28 mouse cellular contexts compared by ENCODE assay signal in the genomic region with DNA sequence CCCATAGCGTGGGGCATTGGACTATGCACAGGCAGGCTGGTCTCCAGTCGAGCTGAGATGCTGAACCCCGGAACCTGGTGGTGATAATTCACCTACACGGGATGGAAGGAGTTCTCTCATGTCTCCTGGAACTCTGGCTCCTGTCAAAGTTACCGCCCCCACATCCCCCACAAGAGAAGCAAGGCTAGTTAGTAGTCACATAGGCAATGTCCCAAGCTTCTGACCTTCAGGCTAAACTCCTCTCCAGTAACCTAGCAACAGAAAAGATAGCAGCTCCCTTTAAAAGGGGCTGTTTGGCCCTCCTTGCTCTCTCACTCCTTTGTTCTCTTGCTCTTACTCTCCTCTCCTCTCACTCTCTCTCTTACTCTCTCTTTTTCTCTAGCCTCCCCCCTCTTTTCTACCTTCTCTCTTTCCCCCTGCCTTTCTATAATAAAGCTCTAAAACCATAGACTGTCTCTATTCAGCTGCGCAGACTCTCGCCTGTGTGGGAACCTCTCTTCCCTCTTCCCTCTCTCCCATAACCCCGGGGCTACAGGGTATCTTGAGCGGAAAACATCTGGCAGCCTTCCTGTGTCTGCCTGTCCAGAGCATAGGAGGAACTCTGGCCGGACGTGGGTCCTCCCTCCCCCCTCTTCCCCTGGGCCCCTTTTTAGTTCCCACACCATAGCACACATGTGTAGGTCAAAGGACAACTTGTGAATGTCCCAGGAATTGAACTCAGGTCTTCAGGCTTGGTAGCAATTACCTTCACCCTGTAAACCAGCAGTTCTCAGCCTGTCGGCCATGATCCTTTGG. TPM values are rescaled to one million over a fixed set of nuclear protein-coding genes. Genes with fewer than 3 reads are reported as not detected.
A peak's percentile ranks its signal among the peaks of the same experiment; 100 is the strongest.
DNase-seq lines count a peak whose midpoint lies in the region; ATAC-seq and TF ChIP-seq lines count a peak whose summit lies in the region.
"Had no signal": no experiment of that assay in that cellular context is flagged by ENCODE, and none has a peak within 500 bp of the region (broad histone marks: within the 10 kb centered on the region; RNA-seq: fewer than 3 reads in every experiment).

No protein-coding gene starts in this region.

- no peak overlapping the region for H3K9ac ChIP-seq in forebrain, embryonic 15.5 days (replicated peaks)
- 0 out of 2 replicates have a peak overlapping the region, but pooled peaks have one; percentile 15 for H3K9ac ChIP-seq in hindbrain, embryonic 12.5 days
- no peak overlapping the region for H3K9ac ChIP-seq in hindbrain, embryonic 16.5 days (ENCODE audit: low read depth, low read length)
- H3K9ac ChIP-seq in lung, embryonic 14.5 days, result no peak overlapping the region
- H3K9ac ChIP-seq: embryonic facial prominence, embryonic 12.5 days; hindbrain, embryonic 15.5 days; limb, embryonic 13.5 days; liver, embryonic 15.5 days; midbrain, embryonic 13.5 days; neural tube, embryonic 13.5 days had no signal

- peaks cover 15% of the 10 kb centered on the region for H3K4me1 ChIP-seq in forebrain, embryonic 10.5 days
- peaks cover 7% of the 10 kb centered on the region for H3K4me1 ChIP-seq in forebrain, embryonic 15.5 days
- peaks cover 6% of the 10 kb centered on the region; the same call in 1 of the 2 replicates for H3K4me1 ChIP-seq in hindbrain, embryonic 12.5 days
- H3K4me1 ChIP-seq in hindbrain, embryonic 16.5 days (ENCODE audit: control insufficient read depth, insufficient read depth, low read depth, low read length), result no peaks in the 10 kb centered on the region
- H3K4me1 ChIP-seq in lung, embryonic 14.5 days (ENCODE audit: insufficient read depth), result no peaks in the 10 kb centered on the region
- H3K4me1 ChIP-seq: embryonic facial prominence, embryonic 12.5 days; hindbrain, embryonic 15.5 days; neural tube, embryonic 13.5 days had no signal

- H3K9me3 ChIP-seq in forebrain, embryonic 10.5 days, result no peaks in the 10 kb centered on the region
- no peaks in the 10 kb centered on the region for H3K9me3 ChIP-seq in forebrain, embryonic 15.5 days
- H3K9me3 ChIP-seq in hindbrain, embryonic 12.5 days (replicated peaks), result no peaks in the 10 kb centered on the region
- no peaks in the 10 kb centered on the region for H3K9me3 ChIP-seq in hindbrain, embryonic 16.5 days (ENCODE audit: control insufficient read depth, low read length)
- no peaks in the 10 kb centered on the region for H3K9me3 ChIP-seq in lung, embryonic 14.5 days (ENCODE audit: low read depth, low read length)
- H3K9me3 ChIP-seq: embryonic facial prominence, embryonic 12.5 days; G1E; hindbrain, embryonic 15.5 days; limb, embryonic 13.5 days; liver, embryonic 15.5 days; midbrain, embryonic 13.5 days; neural tube, embryonic 13.5 days had no signal

- H3K27ac ChIP-seq in forebrain, embryonic 10.5 days, result 0 out of 2 replicates have a peak overlapping the region, but pooled peaks have one; percentile 30
- H3K27ac ChIP-seq in forebrain, embryonic 15.5 days (replicated peaks), result no peak overlapping the region
- H3K27ac ChIP-seq in hindbrain, embryonic 12.5 days, result no peak overlapping the region
- no peak overlapping the region for H3K27ac ChIP-seq in hindbrain, embryonic 16.5 days (ENCODE audit: low read depth, low read length)
- H3K27ac ChIP-seq in lung, embryonic 14.5 days (ENCODE audit: low read depth), result no peak overlapping the region
- H3K27ac ChIP-seq: embryonic facial prominence, embryonic 12.5 days; hindbrain, embryonic 15.5 days; limb, embryonic 13.5 days; liver, embryonic 15.5 days; midbrain, embryonic 13.5 days; neural tube, embryonic 13.5 days had no signal

- no peak for ATAC-seq in forebrain, embryonic 15.5 days (replicated peaks)
- no peak for ATAC-seq in hindbrain, embryonic 12.5 days (ENCODE audit: low FRiP score)
- no peak for ATAC-seq in hindbrain, embryonic 16.5 days
- no peak for ATAC-seq in lung, embryonic 14.5 days (ENCODE audit: insufficient read depth)
- ATAC-seq: activated CD4-positive, CD25-positive, alpha-beta regulatory T cell, adult 4 months; forebrain, embryonic 14.5 days; lung, postnatal 0 days; midbrain, embryonic 13.5 days had no signal

- WGBS in forebrain, embryonic 10.5 days, result 67% methylated on average over 12 of the region's 12 CpGs
- 67% methylated on average over 12 of the region's 12 CpGs for WGBS in forebrain, embryonic 15.5 days
- whole genome bisulfite sequencing in hindbrain, embryonic 12.5 days, result 60% methylated on average over 12 of the region's 12 CpGs
- WGBS in hindbrain, embryonic 16.5 days, result 56% methylated on average over 12 of the region's 12 CpGs
- 33% methylated on average over 12 of the region's 12 CpGs for WGBS in lung, embryonic 14.5 days

- no peaks in the 10 kb centered on the region for H3K36me3 ChIP-seq in forebrain, embryonic 10.5 days (replicated peaks)
- H3K36me3 ChIP-seq in forebrain, embryonic 15.5 days, result no peaks in the 10 kb centered on the region
- no peaks in the 10 kb centered on the region for H3K36me3 ChIP-seq in hindbrain, embryonic 12.5 days
- no peaks in the 10 kb centered on the region for H3K36me3 ChIP-seq in hindbrain, embryonic 16.5 days (ENCODE audit: control insufficient read depth, insufficient read depth, low read length)
- no peaks in the 10 kb centered on the region for H3K36me3 ChIP-seq in lung, embryonic 14.5 days (ENCODE audit: insufficient read depth)
- H3K36me3 ChIP-seq: embryonic facial prominence, embryonic 12.5 days; G1E; hindbrain, embryonic 15.5 days; limb, embryonic 13.5 days; liver, embryonic 15.5 days; midbrain, embryonic 13.5 days; neural tube, embryonic 13.5 days had no signal

- no peak overlapping the region for H3K4me3 ChIP-seq in forebrain, embryonic 10.5 days
- no peak overlapping the region for H3K4me3 ChIP-seq in forebrain, embryonic 15.5 days
- H3K4me3 ChIP-seq in hindbrain, embryonic 12.5 days, result no peak overlapping the region
- no peak overlapping the region for H3K4me3 ChIP-seq in hindbrain, embryonic 16.5 days (ENCODE audit: low read length)
- H3K4me3 ChIP-seq in lung, embryonic 14.5 days (ENCODE audit: low read depth, low read length), result no peak overlapping the region
- H3K4me3 ChIP-seq: embryonic facial prominence, embryonic 12.5 days; erythroblast, embryonic 14.5 days; hindbrain, embryonic 15.5 days; limb, embryonic 13.5 days; liver, embryonic 15.5 days; midbrain, embryonic 13.5 days; neural tube, embryonic 13.5 days had no signal

- no peak for TF ChIP-seq CTCF in lung, embryonic 14.5 days (IDR thresholded peaks at IDR 0.05; ENCODE audit: low read depth)

- H3K27me3 ChIP-seq in forebrain, embryonic 10.5 days (ENCODE audit: poor library complexity, severe bottlenecking), result 0 out of 2 replicates have a peak, but pooled peaks cover under 1% of the 10 kb centered on the region
- H3K27me3 ChIP-seq in forebrain, embryonic 15.5 days, result no peaks in the 10 kb centered on the region
- 0 out of 2 replicates have a peak, but pooled peaks cover 5% of the 10 kb centered on the region for H3K27me3 ChIP-seq in hindbrain, embryonic 12.5 days
- peaks cover under 1% of the 10 kb centered on the region for H3K27me3 ChIP-seq in hindbrain, embryonic 16.5 days (replicated peaks; ENCODE audit: control insufficient read depth, insufficient read depth, low read length)
- H3K27me3 ChIP-seq in lung, embryonic 14.5 days (ENCODE audit: insufficient read depth, low read length), result no peaks in the 10 kb centered on the region
- H3K27me3 ChIP-seq: limb, embryonic 13.5 days; liver, embryonic 15.5 days had no signal

- DNase-seq in forebrain, embryonic 10.5 days (ENCODE audit: extremely low spot score, low spot score), result no peak
- DNase-seq in lung, embryonic 14.5 days, result peak; percentile 39
- no peak for DNase-seq in lung, postnatal 36 days
- peak; percentile 51 for DNase-seq in heart, postnatal 4 days
- DNase-seq in left cerebral cortex, adult 11 months (ENCODE audit: low spot score), result no peak
- DNase-seq: adrenal gland, postnatal 25 days; cerebellum, adult 11-12 months; cerebellum, postnatal 14 days; kidney, adult 2 months; right cerebral cortex, adult 18-20 months; thymus, postnatal 14 days had no signal

- no peak overlapping the region for H3K4me2 ChIP-seq in forebrain, embryonic 15.5 days (replicated peaks)
- H3K4me2 ChIP-seq in hindbrain, embryonic 12.5 days (replicated peaks), result no peak overlapping the region
- no peak overlapping the region for H3K4me2 ChIP-seq in hindbrain, embryonic 16.5 days (ENCODE audit: low read length)
- no peak overlapping the region for H3K4me2 ChIP-seq in lung, embryonic 14.5 days
- H3K4me2 ChIP-seq: embryonic facial prominence, embryonic 12.5 days; hindbrain, embryonic 15.5 days; limb, embryonic 13.5 days; liver, embryonic 15.5 days; midbrain, embryonic 13.5 days; neural tube, embryonic 13.5 days had no signal

RNA-seq across cellular contexts. Expression of a gene that starts 3.5 kb away (rescaled TPM):
- 3.5 and 4.0 TPM in 2 replicates for polyA plus RNA-seq in forebrain, embryonic 10.5 days (2016; fragmentation: Nextera tagmentation; extraction: Ambion mirVana)
- 1.3 and 1.4 TPM in 2 replicates for polyA plus RNA-seq in forebrain, embryonic 15.5 days (2015; fragmentation: Nextera tagmentation; extraction: Ambion mirVana)
- polyA plus RNA-seq in hindbrain, embryonic 12.5 days (2016; fragmentation: Nextera tagmentation; extraction: Ambion mirVana), result 3.7 and 4.5 TPM in 2 replicates
- polyA plus RNA-seq in hindbrain, embryonic 16.5 days (2015; fragmentation: Nextera tagmentation; extraction: Ambion mirVana), result 1.7 and 2.1 TPM in 2 replicates
- polyA plus RNA-seq in lung, embryonic 14.5 days (2014; fragmentation: Nextera tagmentation; extraction: Ambion mirVana), result 8.9 and 9.8 TPM in 2 replicates
- 10 to 100 TPM; 16.4 to 17.5 TPM for total RNA-seq in heart, postnatal 4 days (2021)

RNA-seq across cellular contexts. Expression of a gene that starts 23.0 kb away (rescaled TPM):
- polyA plus RNA-seq in forebrain, embryonic 10.5 days (2016; fragmentation: Nextera tagmentation; extraction: Ambion mirVana), result 0.62 and 1.1 TPM in 2 replicates
- polyA plus RNA-seq in forebrain, embryonic 15.5 days (2015; fragmentation: Nextera tagmentation; extraction: Ambion mirVana), result 2.0 and 2.4 TPM in 2 replicates
- polyA plus RNA-seq in hindbrain, embryonic 12.5 days (2016; fragmentation: Nextera tagmentation; extraction: Ambion mirVana), result 0.34 and 0.43 TPM in 2 replicates
- 3.1 and 4.2 TPM in 2 replicates for polyA plus RNA-seq in hindbrain, embryonic 16.5 days (2015; fragmentation: Nextera tagmentation; extraction: Ambion mirVana)
- 0.53 and 1.6 TPM in 2 replicates for polyA plus RNA-seq in lung, embryonic 14.5 days (2014; fragmentation: Nextera tagmentation; extraction: Ambion mirVana)
- 1 to 10 TPM; 1.1 to 1.5 TPM for total RNA-seq in heart, postnatal 4 days (2021)
- polyA plus RNA-seq: activated CD4-positive, CD25-positive, alpha-beta regulatory T cell, adult 4 months; erythroblast, embryonic 14.5 days had no signal

RNA-seq across cellular contexts. Expression of a gene that starts 23.7 kb away (rescaled TPM):
- polyA plus RNA-seq in forebrain, embryonic 10.5 days (2016; fragmentation: Nextera tagmentation; extraction: Ambion mirVana), result 2.5 and 2.9 TPM in 2 replicates
- 15.8 and 16.4 TPM in 2 replicates for polyA plus RNA-seq in forebrain, embryonic 15.5 days (2015; fragmentation: Nextera tagmentation; extraction: Ambion mirVana)
- polyA plus RNA-seq in hindbrain, embryonic 12.5 days (2016; fragmentation: Nextera tagmentation; extraction: Ambion mirVana), result 4.5 and 5.9 TPM in 2 replicates
- polyA plus RNA-seq in hindbrain, embryonic 16.5 days (2015; fragmentation: Nextera tagmentation; extraction: Ambion mirVana), result 34.4 and 37.4 TPM in 2 replicates
- polyA plus RNA-seq in lung, embryonic 14.5 days (2014; fragmentation: Nextera tagmentation; extraction: Ambion mirVana), result 9.5 and 10.0 TPM in 2 replicates
- total RNA-seq in heart, postnatal 4 days (2021), result 10 to 100 TPM; 46.2 to 57.9 TPM
- total RNA-seq: G1E; megakaryocyte progenitor cell, adult 5-6 weeks had no signal
- polyA plus RNA-seq: activated CD4-positive, CD25-positive, alpha-beta regulatory T cell, adult 4 months had no signal

RNA-seq across cellular contexts. Expression of a gene that starts 44.1 kb away (rescaled TPM):
- not detected in 2 replicates for polyA plus RNA-seq in forebrain, embryonic 10.5 days (2016; fragmentation: Nextera tagmentation; extraction: Ambion mirVana)
- 0.15 TPM in 1 of 2 replicates, not detected in the other for polyA plus RNA-seq in forebrain, embryonic 15.5 days (2015; fragmentation: Nextera tagmentation; extraction: Ambion mirVana)
- polyA plus RNA-seq in hindbrain, embryonic 12.5 days (2016; fragmentation: Nextera tagmentation; extraction: Ambion mirVana), result 0.15 TPM in 1 of 2 replicates, not detected in the other
- polyA plus RNA-seq in hindbrain, embryonic 16.5 days (2015; fragmentation: Nextera tagmentation; extraction: Ambion mirVana), result 0.51 and 0.55 TPM in 2 replicates
- polyA plus RNA-seq in lung, embryonic 14.5 days (2014; fragmentation: Nextera tagmentation; extraction: Ambion mirVana), result not detected in 2 replicates
- total RNA-seq in heart, postnatal 4 days (2021), result not detected
- total RNA-seq: adrenal gland, postnatal 25 days; G1E; gastrocnemius, postnatal 4 days; megakaryocyte progenitor cell, adult 5-6 weeks had no signal
- polyA plus RNA-seq: activated CD4-positive, CD25-positive, alpha-beta regulatory T cell, adult 4 months; embryonic facial prominence, embryonic 12.5 days; erythroblast, embryonic 14.5 days; G1E; hindbrain, embryonic 15.5 days; kidney, adult 2 months; large intestine, adult 2 months; limb, embryonic 13.5 days; liver, embryonic 15.5 days; lung, postnatal 0 days had no signal

RNA-seq across cellular contexts. Expression of a gene that starts 49.1 kb away (rescaled TPM):
- 9.2 and 10.5 TPM in 2 replicates for polyA plus RNA-seq in forebrain, embryonic 10.5 days (2016; fragmentation: Nextera tagmentation; extraction: Ambion mirVana)
- polyA plus RNA-seq in forebrain, embryonic 15.5 days (2015; fragmentation: Nextera tagmentation; extraction: Ambion mirVana), result 22.4 and 27.3 TPM in 2 replicates
- 23.6 and 27.6 TPM in 2 replicates for polyA plus RNA-seq in hindbrain, embryonic 12.5 days (2016; fragmentation: Nextera tagmentation; extraction: Ambion mirVana)
- polyA plus RNA-seq in hindbrain, embryonic 16.5 days (2015; fragmentation: Nextera tagmentation; extraction: Ambion mirVana), result 16.4 and 16.6 TPM in 2 replicates
- 17.4 and 22.8 TPM in 2 replicates for polyA plus RNA-seq in lung, embryonic 14.5 days (2014; fragmentation: Nextera tagmentation; extraction: Ambion mirVana)
- 10 to 100 TPM; 29.1 to 33.8 TPM for total RNA-seq in heart, postnatal 4 days (2021)

Comparison
In these comparisons a context has a peak if more than half of its experiments do, and no peak if none do; other contexts are left out.
1. DNase-seq: peak in lung, embryonic 14.5 days (single experiment) and heart, postnatal 4 days (single experiment); none in forebrain, embryonic 10.5 days (single experiment), lung, postnatal 36 days (single experiment) and left cerebral cortex, adult 11 months (single experiment).